Mouse (Mus musculus): ENCODE measurements at regions not wholly inside any gene's neighbourhood (a gene's known extent, or its start where the extent isn't known, plus 50 kb on each side); places are given as distances from the start of the nearest gene placed in this dataset.

DNA sequence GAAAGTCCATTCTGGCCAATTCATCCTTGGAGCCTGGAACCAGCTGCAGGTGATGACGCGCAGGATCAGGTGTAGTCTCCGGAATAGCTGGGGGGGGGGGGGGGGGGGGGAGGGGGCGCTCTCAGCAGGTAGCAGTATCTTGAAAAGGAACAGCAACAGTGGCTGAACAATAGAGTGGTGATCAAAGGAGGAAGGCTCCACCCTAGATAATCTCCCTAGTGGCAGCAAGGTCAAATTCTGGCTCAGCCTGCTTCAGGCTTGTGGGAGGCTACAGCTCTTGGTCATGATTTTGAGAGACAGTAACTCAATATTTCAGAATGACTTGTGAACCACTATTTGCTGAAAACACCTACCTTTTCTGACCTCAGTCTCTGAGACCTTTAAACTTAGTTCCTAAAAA lies 275.5 kb downstream of the Adgrg6 start:
- TF ChIP-seq POLR2A (IDR thresholded peaks at IDR 0.05; ENCODE audit: insufficient read depth, low read depth, low read length) (no peak), CTCF (IDR thresholded peaks at IDR 0.05) (no peak), EP300 (IDR thresholded peaks at IDR 0.05; ENCODE audit: insufficient read depth, low read depth, low read length) (no peak)
